Mouse (Mus musculus) bone marrow macrophage, adult 2 months (primary cell): Measurements from ENCODE around the gene Sp7.

Experiments
- CTCF ChIP-seq: IDR thresholded peaks from 2 replicates; pipeline ENCODE4 v1.5.1; 2012; ENCODE audit warnings: low read depth, mild to moderate bottlenecking, low read length, moderate library complexity
- POLR2A ChIP-seq: IDR thresholded peaks from 2 replicates; pipeline ENCODE4 v1.6.1; 2012; ENCODE audit warnings: mild to moderate bottlenecking, low read depth, low read length, borderline replicate concordance

GRCm38 (mm10) chr15:102358126-102358525 is 8.9 kb downstream of the Sp7 start:
- TF ChIP-seq POLR2A, result no peak
- TF ChIP-seq CTCF, result no peak
